Mouse (Mus musculus) olfactory bulb, adult 2 months (tissue): ENCODE measurements at regions not wholly inside any gene's neighbourhood (a gene's known extent, or its start where the extent isn't known, plus 50 kb on each side); places are given as distances from the start of the nearest gene placed in this dataset.

Experiments
- CTCF ChIP-seq: fragments of 200-500 bp; IDR thresholded peaks from 2 replicates; pipeline ENCODE4 v1.5.1; 2012; ENCODE audit warnings: low read depth, mild to moderate bottlenecking, low read length, moderate library complexity; ENCODE audit not compliant: insufficient read depth
- POLR2A ChIP-seq: fragments of 200-500 bp; IDR thresholded peaks from 2 replicates; pipeline ENCODE4 v1.6.1; 2012; ENCODE audit warnings: mild to moderate bottlenecking, low read depth, low read length, moderate library complexity; ENCODE audit not compliant: insufficient read depth

DNA sequence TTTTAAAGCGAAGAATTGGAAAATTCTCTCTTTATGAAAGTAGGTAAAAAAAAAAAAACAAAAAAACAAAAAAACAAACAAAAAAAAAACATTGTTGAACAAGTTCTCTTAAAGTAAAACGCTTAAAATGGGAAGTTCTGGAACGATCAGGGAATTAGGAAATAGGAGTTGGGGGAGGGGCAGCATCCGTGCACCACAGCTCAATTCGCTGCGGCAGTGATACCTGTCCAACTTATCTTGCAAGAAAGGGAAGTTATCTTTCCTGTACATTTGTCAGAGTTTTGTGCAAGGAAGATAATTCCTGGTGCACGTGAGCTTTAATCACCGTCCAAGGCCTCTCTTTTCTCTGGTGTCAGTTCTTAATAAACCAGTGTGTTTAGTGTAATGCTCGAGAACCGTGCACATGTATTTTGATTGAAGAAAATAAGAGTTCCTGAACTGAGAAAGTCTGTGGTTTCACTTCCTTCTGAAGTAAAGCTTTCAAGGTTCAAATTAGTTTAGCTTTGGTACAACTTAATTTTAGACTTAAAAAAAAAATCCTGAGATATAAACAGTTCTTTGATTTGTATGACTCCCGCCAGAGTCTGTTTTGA, 158.3 kb upstream of the Fn1 start:
- no peak for TF ChIP-seq CTCF
- no peak for TF ChIP-seq POLR2A
